In the genomic region with DNA sequence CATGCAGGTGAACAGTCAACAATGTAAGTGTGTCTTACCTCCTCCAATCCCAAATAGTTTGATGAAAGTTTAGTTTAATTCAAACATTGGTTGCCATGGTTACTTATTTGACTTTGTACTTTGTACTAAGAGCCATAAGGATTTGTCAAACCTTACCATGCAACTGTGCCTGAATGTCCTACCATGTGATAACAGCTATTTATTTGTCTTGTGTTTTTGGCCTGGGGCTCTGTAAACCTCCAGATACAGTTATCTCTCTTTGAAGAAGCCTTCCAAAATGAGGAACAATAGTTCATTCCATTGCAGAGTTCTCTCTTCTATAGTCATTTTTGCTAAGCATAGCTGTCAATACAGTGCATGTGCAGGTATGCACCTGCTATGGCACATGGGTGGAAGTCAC, we compare ENCODE assay signal across 24 mouse cellular contexts.
DNase-seq lines count a peak whose midpoint lies in the region; ATAC-seq and TF ChIP-seq lines count a peak whose summit lies in the region.
"Had no signal": no experiment of that assay in that cellular context is flagged by ENCODE, and none has a peak within 500 bp of the region (broad histone marks: within the 10 kb centered on the region; RNA-seq: fewer than 3 reads in every experiment).

No protein-coding gene starts in this region.

- H3K79me2 ChIP-seq in liver, adult 2 months (ENCODE audit: control insufficient read depth, insufficient read depth, low read length), result no peaks in the 10 kb centered on the region

- H3K9ac ChIP-seq in liver, adult 2 months (ENCODE audit: low read depth, low read length), result no peak overlapping the region
- H3K9ac ChIP-seq: embryonic facial prominence, embryonic 12.5 days; forebrain, embryonic 13.5 days; forebrain, embryonic 15.5 days; forebrain, postnatal 0 days had no signal

- TF ChIP-seq CTCF in liver, adult 2 months (IDR thresholded peaks at IDR 0.05; ENCODE audit: low read depth, low read length), result no peak

- H3K36me3 ChIP-seq in liver, adult 2 months (ENCODE audit: control insufficient read depth, insufficient read depth, low read length), result no peaks in the 10 kb centered on the region
- H3K36me3 ChIP-seq: embryonic facial prominence, embryonic 10.5 days; embryonic facial prominence, embryonic 12.5 days; forebrain, embryonic 15.5 days; G1E had no signal

- no peaks in the 10 kb centered on the region for H3K27me3 ChIP-seq in liver, adult 2 months (ENCODE audit: control insufficient read depth, insufficient read depth, low read length)
- H3K27me3 ChIP-seq: CH12.LX; embryonic facial prominence, embryonic 12.5 days; forebrain, embryonic 13.5 days; forebrain, embryonic 15.5 days; Patski had no signal

- no peak overlapping the region for H3K4me3 ChIP-seq in liver, adult 2 months (ENCODE audit: insufficient read depth, low read depth, low read length)
- H3K4me3 ChIP-seq: embryonic facial prominence, embryonic 10.5 days; embryonic facial prominence, embryonic 12.5 days; forebrain, embryonic 13.5 days; forebrain, embryonic 15.5 days had no signal

- DNase-seq in liver, adult 2 months (ENCODE audit: extremely low read depth, low read depth, low spot score), result peak; percentile 90
- DNase-seq in liver, result no peak
- no peak for DNase-seq in lung, postnatal 10 days
- no peak for DNase-seq in cerebellum, adult 11-12 months
- DNase-seq: adrenal gland, adult 8-10 months; adrenal gland, postnatal 14 days; adrenal gland, postnatal 36 days; B cell, adult 2 months; cerebellum, adult 18-20 months; cerebellum, adult 8-10 months; cerebellum, adult 9-11 months; cerebellum, postnatal 14 days; cerebellum, postnatal 36 days; forebrain, postnatal 0 days had no signal

- peak overlapping the region; percentile 53 for H3K27ac ChIP-seq in liver, adult 2 months (replicated peaks; ENCODE audit: insufficient read depth, low read depth, low read length)
- H3K27ac ChIP-seq: embryonic facial prominence, embryonic 10.5 days; embryonic facial prominence, embryonic 12.5 days; forebrain, embryonic 13.5 days; forebrain, embryonic 15.5 days had no signal

- no peak for TF ChIP-seq POLR2A in liver, adult 2 months (IDR thresholded peaks at IDR 0.05; ENCODE audit: extremely low read depth, insufficient read depth, low read length)

- H3K4me1 ChIP-seq in liver, adult 2 months (ENCODE audit: control insufficient read depth, insufficient read depth, low read length), result peaks cover 19% of the 10 kb centered on the region
- H3K4me1 ChIP-seq: embryonic facial prominence, embryonic 10.5 days; embryonic facial prominence, embryonic 12.5 days; forebrain, embryonic 13.5 days; forebrain, embryonic 15.5 days had no signal

- ATAC-seq in common myeloid progenitor, adult 5-6 weeks (replicated peaks; ENCODE audit: low read depth, poor library complexity, severe bottlenecking), result peak; percentile 29; the same call in 1 of the 2 replicates
- ATAC-seq: activated CD4-positive, CD25-positive, alpha-beta regulatory T cell, adult 4 months; CD4-positive, CD25-positive, alpha-beta regulatory T cell, adult 4 months; forebrain, embryonic 13.5 days; forebrain, embryonic 15.5 days; forebrain, postnatal 0 days; Patski had no signal
